Mouse (Mus musculus): Measurements from ENCODE around the gene Phkg1. TPM values are rescaled to one million over a fixed set of nuclear protein-coding genes. Genes with fewer than 3 reads are reported as not detected.
A peak's percentile ranks its signal among the peaks of the same experiment; 100 is the strongest.

Gene Phkg1
- total RNA-seq, 2 experiments from 2014 or later: 3.2 to 5.7 TPM

DNA sequence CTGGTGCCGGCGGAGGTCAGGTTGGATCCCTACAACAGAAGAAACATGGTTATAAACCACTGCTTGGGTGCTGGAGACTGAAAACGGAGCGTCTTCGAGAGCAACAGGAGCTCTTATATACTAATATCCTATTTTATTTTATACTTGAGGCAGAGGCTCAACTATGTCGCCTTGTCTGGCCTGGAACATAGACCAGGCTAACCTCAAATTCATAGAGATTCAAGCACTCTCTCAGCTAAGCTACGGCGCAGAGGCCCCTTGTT is 50.9 kb downstream of the Phkg1 start:
- intact Hi-C loops (cut with DNase I): no loop called here
- DNase-seq: no peak

- intact Hi-C loops (cut with DNase I): no loop called here
- DNase-seq: peak; percentile 97 to 98
Measured at GRCm38 (mm10) chr5:129846752-129847557, 51.4 kb downstream of the Phkg1 start, which contains the start of gene Sumf2. Gene Sumf2 (plus strand): TSS chr5:129846986.

DNA sequence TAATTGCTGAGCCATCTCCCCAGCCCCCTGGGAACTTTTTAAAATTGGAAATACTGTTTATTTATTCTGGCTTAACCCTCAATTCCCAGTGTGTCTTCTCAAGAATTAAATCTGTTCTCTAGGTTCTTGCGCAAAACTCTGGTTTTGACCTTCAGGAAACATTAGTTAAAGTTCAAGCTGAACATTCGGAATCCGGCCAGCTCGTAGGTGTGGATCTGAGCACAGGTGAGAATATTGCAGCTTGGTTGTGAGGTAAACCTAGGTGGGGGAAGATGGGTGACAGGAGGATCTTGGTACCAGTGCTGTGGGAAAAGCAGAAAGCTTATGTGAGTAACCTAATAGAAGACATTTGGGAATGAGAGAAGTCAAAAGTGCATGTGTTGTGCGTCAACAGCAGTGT is 53.5 kb downstream of the Phkg1 start:
- intact Hi-C loops (cut with DNase I): no loop called here
- no peak for DNase-seq

Other genes with a start within 250 kb of the Phkg1 start
- 1 to 10 TPM; 4.0 to 4.2 TPM for gene Zfp11, start 228.4 kb downstream of the Phkg1 start, total RNA-seq (2021)
- gene Sept14, start 190.0 kb downstream of the Phkg1 start, total RNA-seq (2021): not detected
- gene Mrps17, start 183.1 kb downstream of the Phkg1 start, total RNA-seq (2021): 10 to 100 TPM; 88.6 to 91.5 TPM
- 100 to 1,000 TPM; 591 to 619 TPM for gene Nipsnap2, start 173.5 kb downstream of the Phkg1 start, total RNA-seq (2021)
- 10 to 100 TPM; 12.4 to 15.9 TPM for gene Psph, start 111.1 kb downstream of the Phkg1 start, total RNA-seq (2021)
- gene Sumf2, start 51.6 kb downstream of the Phkg1 start, total RNA-seq (2021): 10 to 100 TPM; 15.2 to 15.6 TPM
- 100 to 1,000 TPM; 922 to 943 TPM for gene Chchd2, start 11.1 kb downstream of the Phkg1 start, total RNA-seq (2021)
- gene Zbed5, start 2.8 kb downstream of the Phkg1 start, total RNA-seq (2021): under 1 TPM; 0.89 to 0.97 TPM
- under 1 TPM; 0.48 to 0.82 TPM for gene Nupr1l, start 10.0 kb upstream of the Phkg1 start, total RNA-seq (2021)
- 10 to 100 TPM; 18.5 to 19.9 TPM for gene Vkorc1l1, start 43.4 kb upstream of the Phkg1 start, total RNA-seq (2021)
- gene Gusb, start 104.5 kb upstream of the Phkg1 start, total RNA-seq (2021): 10 to 100 TPM; 24.5 to 25.4 TPM
- gene Asl, start 130.7 kb upstream of the Phkg1 start, total RNA-seq (2021): 10 to 100 TPM in 1 of 2 experiments, 1 to 10 TPM in 1; 9.6 to 10.0 TPM
- 10 to 100 TPM; 14.9 to 15.1 TPM for gene Crcp, start 130.7 kb upstream of the Phkg1 start, total RNA-seq (2021)
- gene Tpst1, start 174.8 kb upstream of the Phkg1 start, total RNA-seq (2021): 10 to 100 TPM; 22.5 to 24.8 TPM
- 1 to 10 TPM; 2.5 to 3.9 TPM for gene Kctd7, start 246.3 kb upstream of the Phkg1 start, total RNA-seq (2021)